Mouse (Mus musculus) heart, embryonic 11.5 days (tissue): ENCODE data around the gene Dip2b. TPM values are rescaled to one million over a fixed set of nuclear protein-coding genes. Genes with fewer than 3 reads are reported as not detected.
A peak's percentile ranks its signal among the peaks of the same experiment; 100 is the strongest.

ENCODE experiments used
- ATAC-seq: fragments of 200-750 bp; cut with Nextera tagmentation; replicated peaks from 2 replicates; pipeline ENCODE4 v1.8.0; 2017; ENCODE audit warnings: moderate library complexity; ENCODE audit not compliant: insufficient number of reproducible peaks, low FRiP score, low TSS enrichment
- H3K27ac ChIP-seq: fragments of 300-500 bp; sonication (generic); 2 replicates; pipeline ENCODE4 v1.5.1; 2014; ENCODE audit warnings: mild to moderate bottlenecking, low read depth, low read length
- H3K27me3 ChIP-seq: fragments of 300-500 bp; sonication (generic); 2 replicates; pipeline ENCODE4 v1.6.1; 2014; ENCODE audit warnings: mild to moderate bottlenecking, low read length, mixed read lengths; ENCODE audit not compliant: control insufficient read depth, insufficient read depth
- H3K36me3 ChIP-seq: fragments of 300-500 bp; sonication (generic); 2 replicates; pipeline ENCODE4 v1.6.1; 2014; ENCODE audit warnings: mild to moderate bottlenecking, low read length, moderate library complexity, mixed read lengths; ENCODE audit not compliant: control insufficient read depth, insufficient read depth
- H3K4me1 ChIP-seq: fragments of 300-500 bp; sonication (generic); 2 replicates; pipeline ENCODE4 v1.6.1; 2014; ENCODE audit warnings: low read length; ENCODE audit not compliant: control insufficient read depth, insufficient read depth
- H3K4me2 ChIP-seq: fragments of 300-500 bp; sonication (generic); 2 replicates; pipeline ENCODE4 v1.6.1; 2014; ENCODE audit warnings: mild to moderate bottlenecking, moderate library complexity
- H3K4me3 ChIP-seq: fragments of 300-500 bp; sonication (generic); 2 replicates; pipeline ENCODE4 v1.5.1; 2014; ENCODE audit warnings: low read depth, low read length
- H3K9ac ChIP-seq: fragments of 300-500 bp; sonication (generic); 2 replicates; pipeline ENCODE4 v1.6.1; 2014; ENCODE audit warnings: mild to moderate bottlenecking, low read depth, low read length, moderate library complexity
- H3K9me3 ChIP-seq: fragments of 300-500 bp; sonication (generic); replicated peaks from 2 replicates; pipeline ENCODE4 v1.6.1; 2016; ENCODE audit warnings: low read length; ENCODE audit not compliant: control insufficient read depth
- WGBS: fragments of 180-500 bp; shearing (Covaris S2); extraction: QIAGEN DNeasy Blood & Tissue Kit; methylation state at CpG from one replicate; pipeline ENCODE4 v1.1.7; 2014; ENCODE audit not compliant: insufficient replicate concordance; 5-methylcytosine and 5-hydroxymethylcytosine counted together
- polyA plus RNA-seq: library from polyadenylated mRNA; unstranded; fragments of >200 nt; fragmentation: Nextera tagmentation; extraction: Ambion mirVana; gene quantifications from 2 replicates; pipeline ENCODE4 v1.2.1, GENCODE M21; 2014

Dip2b gene
- polyA plus RNA-seq, 1 experiment from 2014 or later, result 16.6 TPM

DNA sequence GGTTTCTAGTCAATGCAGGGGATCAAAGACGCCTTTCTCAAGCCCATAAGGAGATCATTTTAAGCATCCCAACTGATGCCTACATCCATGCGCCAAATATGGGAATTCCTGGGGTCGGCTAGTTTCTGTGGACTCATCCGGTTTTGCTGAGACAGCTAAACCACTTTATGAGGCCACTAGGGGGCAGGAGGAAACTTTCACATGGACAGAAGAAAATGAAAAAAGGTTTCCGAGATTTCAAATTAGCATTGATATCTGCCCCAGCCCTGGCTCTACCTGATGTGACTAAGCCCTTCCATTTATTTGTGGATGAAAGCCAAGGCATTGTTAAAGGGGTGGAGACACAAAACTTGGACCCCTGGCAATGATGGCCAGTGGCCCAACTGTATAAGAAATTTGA is 15.5 kb upstream of the Dip2b start:
- no peak overlapping the region for H3K4me3 ChIP-seq
- H3K9ac ChIP-seq, result no peak overlapping the region
- H3K4me1 ChIP-seq, result peaks cover 11% of the 10 kb centered on the region
- WGBS, result 18% methylated on average over 5 of the region's 5 CpGs
- H3K27me3 ChIP-seq, result no peaks in the 10 kb centered on the region
- no peak overlapping the region for H3K4me2 ChIP-seq
- H3K9me3 ChIP-seq, result no peaks in the 10 kb centered on the region
- no peaks in the 10 kb centered on the region for H3K36me3 ChIP-seq
- ATAC-seq, result no peak
- no peak overlapping the region for H3K27ac ChIP-seq

DNA sequence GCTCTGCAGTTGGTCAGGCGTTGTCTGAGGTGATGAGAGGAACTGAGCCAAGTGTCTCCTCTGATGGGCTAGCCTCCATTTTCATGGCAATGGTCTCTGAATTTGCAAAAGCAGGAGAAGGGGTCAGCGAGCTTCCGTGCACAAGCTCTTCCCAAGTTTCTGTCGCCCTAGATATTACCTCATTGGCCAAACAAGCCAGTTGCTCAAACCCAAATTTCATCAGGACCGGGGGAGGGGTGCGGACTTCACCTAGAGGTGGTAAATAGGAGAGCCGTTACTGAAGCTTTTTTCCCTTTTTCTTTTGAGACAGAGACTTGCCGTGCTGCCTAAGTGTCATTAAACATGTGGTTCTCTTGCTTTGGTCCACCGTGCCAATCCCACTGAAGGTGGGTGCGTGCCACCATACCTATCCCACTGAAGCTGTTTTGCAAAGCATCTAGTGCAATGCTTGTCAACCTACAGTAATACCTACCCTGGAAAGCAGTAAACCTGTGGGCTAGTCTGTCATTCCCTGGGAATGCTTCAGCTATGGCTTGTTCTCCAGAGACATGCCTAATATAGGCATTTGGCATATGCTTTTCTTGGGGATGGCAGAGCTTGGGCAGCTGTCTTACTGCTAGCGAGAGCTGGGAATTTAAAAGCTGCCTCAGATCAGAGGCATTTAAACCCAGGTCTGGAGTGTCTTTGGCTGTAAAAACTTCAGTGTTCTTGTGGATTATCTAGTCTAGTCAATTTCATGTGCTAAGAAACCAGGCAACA is 13.2 kb upstream of the Dip2b start:
- Histone ChIP-seq H3K27me3 (no peaks in the 10 kb centered on the region), H3K27ac (no peak overlapping the region), H3K4me2 (no peak overlapping the region), H3K9ac (no peak overlapping the region), H3K36me3 (no peaks in the 10 kb centered on the region), H3K4me1 (peaks cover 4% of the 10 kb centered on the region), H3K4me3 (no peak overlapping the region), H3K9me3 (no peaks in the 10 kb centered on the region)
- ATAC-seq, result no peak
- WGBS, result 71% methylated on average over 11 of the region's 11 CpGs

DNA sequence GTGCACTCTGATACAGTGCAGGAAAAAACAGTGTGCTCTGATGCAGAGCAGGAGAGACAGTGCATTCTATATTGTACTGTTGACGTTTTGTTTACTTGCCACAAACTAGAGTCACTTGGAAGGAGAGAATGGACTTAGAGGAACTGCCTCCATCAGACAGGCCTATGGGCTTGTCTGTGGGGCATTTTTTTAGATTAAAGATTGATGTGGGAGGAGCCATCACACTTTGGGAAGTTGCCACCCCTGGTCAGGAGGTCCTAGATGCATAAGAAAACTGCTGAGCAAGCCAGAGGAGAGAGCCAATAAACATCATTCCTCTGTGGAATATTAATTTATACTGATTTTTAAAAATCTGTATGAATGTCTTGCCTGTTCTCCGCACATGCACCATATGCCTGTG is 10.3 kb upstream of the Dip2b start:
- no peaks in the 10 kb centered on the region for H3K27me3 ChIP-seq
- no peak overlapping the region for H3K4me3 ChIP-seq
- no peaks in the 10 kb centered on the region for H3K36me3 ChIP-seq
- H3K9ac ChIP-seq, result no peak overlapping the region
- no peaks in the 10 kb centered on the region for H3K9me3 ChIP-seq
- no peak for ATAC-seq
- H3K27ac ChIP-seq, result no peak overlapping the region
- WGBS, result 79% methylated on average over 2 of the region's 2 CpGs
- H3K4me1 ChIP-seq, result peaks cover 4% of the 10 kb centered on the region
- no peak overlapping the region for H3K4me2 ChIP-seq

DNA sequence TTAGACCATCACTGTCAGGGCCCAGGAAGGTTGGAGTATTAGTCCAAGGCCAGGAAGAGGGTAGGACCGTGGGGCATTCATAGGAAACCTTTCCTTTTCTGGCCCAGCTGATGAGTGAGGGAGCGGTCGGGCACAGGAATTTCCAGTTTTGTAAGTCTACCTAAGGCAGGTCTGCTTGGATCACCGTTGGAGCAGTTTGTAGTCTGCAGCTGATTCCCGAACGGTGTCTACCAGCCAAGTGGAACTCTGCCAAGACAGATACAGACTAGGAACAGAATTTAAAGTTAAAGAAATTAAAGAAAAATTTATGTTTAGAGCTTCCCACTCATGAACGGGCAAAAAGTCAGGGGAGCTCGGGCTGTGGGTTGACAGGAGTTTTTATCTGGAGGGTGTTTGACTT is 9.0 kb upstream of the Dip2b start:
- peaks cover 4% of the 10 kb centered on the region for H3K4me1 ChIP-seq
- H3K27ac ChIP-seq, result no peak overlapping the region
- no peaks in the 10 kb centered on the region for H3K27me3 ChIP-seq
- no peak overlapping the region for H3K4me2 ChIP-seq
- no peak overlapping the region for H3K4me3 ChIP-seq
- no peaks in the 10 kb centered on the region for H3K36me3 ChIP-seq
- ATAC-seq, result no peak
- 74% methylated on average over 8 of the region's 8 CpGs for WGBS
- no peak overlapping the region for H3K9ac ChIP-seq
- H3K9me3 ChIP-seq, result no peaks in the 10 kb centered on the region

DNA sequence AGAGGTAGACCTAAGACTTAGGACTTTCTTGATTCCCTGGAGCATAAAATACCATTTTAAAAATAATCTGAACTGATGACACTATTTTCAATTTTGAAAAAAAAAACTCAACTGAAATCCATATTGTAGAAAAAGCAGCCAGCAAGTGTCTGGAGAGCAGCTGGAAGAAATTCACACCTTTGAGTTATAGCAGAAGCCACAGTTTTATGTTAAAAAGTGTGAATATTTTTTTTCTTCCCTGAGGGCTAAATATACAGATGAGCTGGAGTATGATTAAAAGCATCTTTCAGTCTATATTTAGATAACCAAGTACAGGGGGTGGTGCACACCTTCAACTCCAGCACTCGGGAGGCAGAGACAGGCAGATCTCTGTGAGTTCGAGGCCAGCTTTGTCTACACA is 8.6 kb upstream of the Dip2b start:
- Histone ChIP-seq H3K9ac (no peak overlapping the region), H3K27ac (no peak overlapping the region), H3K36me3 (no peaks in the 10 kb centered on the region), H3K4me3 (no peak overlapping the region), H3K9me3 (no peaks in the 10 kb centered on the region), H3K27me3 (no peaks in the 10 kb centered on the region), H3K4me2 (no peak overlapping the region), H3K4me1 (peaks cover 1% of the 10 kb centered on the region)
- ATAC-seq, result no peak
- whole genome bisulfite sequencing, result 88% methylated on average over 2 of the region's 2 CpGs

DNA sequence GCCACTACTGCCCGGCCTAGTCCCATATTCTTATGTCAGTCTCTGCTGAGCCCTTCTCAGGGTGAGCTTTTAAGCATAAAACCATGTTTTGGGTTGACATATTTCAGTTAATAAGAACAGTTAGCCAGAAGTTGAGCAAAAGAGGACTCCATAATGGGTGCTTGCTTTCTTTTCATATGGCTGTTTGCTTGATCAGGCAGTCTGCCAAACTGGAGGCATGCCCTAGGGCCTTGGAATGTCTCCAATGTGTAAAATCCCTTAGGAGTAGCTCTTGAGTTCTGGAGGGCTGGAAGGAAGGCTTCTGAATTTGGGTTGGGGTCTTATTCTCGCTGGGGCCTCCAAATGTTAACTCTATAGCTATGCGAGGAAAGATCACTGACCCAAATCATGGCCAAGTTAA is 5.9 kb upstream of the Dip2b start:
- Histone ChIP-seq H3K4me2 (no peak overlapping the region), H3K9me3 (no peaks in the 10 kb centered on the region), H3K27me3 (no peaks in the 10 kb centered on the region), H3K4me3 (no peak overlapping the region), H3K4me1 (no peaks in the 10 kb centered on the region), H3K36me3 (no peaks in the 10 kb centered on the region), H3K27ac (no peak overlapping the region), H3K9ac (no peak overlapping the region)
- ATAC-seq, result no peak
- 91% methylated on average over 3 of the region's 3 CpGs for WGBS

DNA sequence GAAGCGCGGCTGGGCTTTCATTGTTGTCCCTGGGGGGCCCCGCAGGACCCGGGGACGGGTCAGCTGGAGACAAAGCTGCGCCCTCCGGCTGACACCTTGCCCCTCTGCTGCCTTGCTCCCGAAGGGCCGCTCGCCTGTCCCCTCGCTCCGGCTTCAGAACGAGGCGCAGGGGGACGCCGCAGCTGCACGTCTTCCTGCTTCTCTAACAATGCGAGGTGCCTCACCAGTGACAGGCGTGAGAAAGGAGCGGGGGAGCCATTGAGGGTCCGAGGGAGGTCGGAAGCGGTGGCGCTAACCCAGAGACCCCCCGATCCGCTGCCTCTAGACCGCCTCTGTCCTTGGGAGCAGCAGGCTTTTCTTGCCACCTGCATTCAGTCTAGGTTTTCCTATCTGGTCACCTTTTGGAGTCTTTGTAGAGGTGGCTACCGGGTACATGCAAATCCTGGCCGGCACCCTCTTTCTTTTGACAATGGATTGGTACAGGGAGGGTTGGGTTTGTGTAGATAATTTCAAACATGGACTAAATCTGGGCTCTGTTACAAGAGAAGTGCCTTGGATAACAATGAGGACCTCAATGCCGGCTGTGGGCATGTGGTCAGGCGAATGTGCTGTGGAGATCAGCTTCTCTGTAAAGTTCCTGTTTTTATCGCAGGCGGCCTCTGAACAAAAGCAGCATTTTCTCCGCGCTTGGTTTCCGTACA is 687 bp downstream of the Dip2b start:
- Histone ChIP-seq H3K27me3 (no peaks in the 10 kb centered on the region), H3K4me1 (peaks cover 22% of the 10 kb centered on the region), H3K9ac (peak overlapping the region; percentile 93), H3K36me3 (no peaks in the 10 kb centered on the region), H3K9me3 (no peaks in the 10 kb centered on the region), H3K4me2 (peak overlapping the region; percentile 87), H3K27ac (peak overlapping the region; percentile 93), H3K4me3 (peak overlapping the region; percentile 82)
- WGBS, result under 1% methylated on average over 33 of the region's 36 CpGs
- ATAC-seq, result 0 out of 2 replicates have a peak, but pooled peaks have one; percentile 7

DNA sequence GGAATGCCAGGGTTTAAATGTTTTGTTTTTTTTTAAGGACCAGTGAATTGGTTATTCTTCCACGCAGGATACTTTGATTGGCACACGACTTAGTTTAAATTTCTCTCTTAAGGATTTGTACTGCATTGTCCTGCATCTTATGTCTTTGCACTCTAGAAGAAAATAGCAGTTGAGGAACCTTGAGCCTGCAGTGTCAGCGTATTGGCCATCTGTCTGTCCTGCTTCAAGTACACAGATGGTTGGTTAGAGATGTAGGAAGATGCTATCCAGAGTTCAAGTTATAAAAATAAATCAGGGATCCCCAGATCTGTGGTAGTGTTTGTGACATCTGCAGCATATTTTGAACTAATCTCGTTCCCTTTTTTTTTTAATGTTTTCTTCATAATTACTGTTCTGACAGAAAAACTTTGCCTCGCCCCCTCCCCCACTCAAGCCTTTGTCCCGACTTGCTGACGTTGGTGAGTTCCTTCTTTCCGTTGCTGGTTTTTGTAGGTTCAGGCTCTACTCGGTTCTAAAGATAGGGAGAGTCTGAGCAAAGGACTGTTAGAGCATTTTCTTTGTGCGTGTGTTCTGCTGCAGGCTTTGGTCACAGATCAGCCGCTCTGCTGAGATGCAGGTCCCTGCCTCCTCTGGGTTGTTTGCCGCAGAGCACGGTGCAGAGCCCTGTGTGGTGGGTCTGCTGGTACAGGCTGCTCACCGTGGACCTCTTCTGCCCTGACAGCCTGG is 2.2 kb downstream of the Dip2b start:
- Histone ChIP-seq H3K4me3 (peak overlapping the region; percentile 82), H3K27ac (no peak overlapping the region), H3K36me3 (no peaks in the 10 kb centered on the region), H3K27me3 (no peaks in the 10 kb centered on the region), H3K9me3 (no peaks in the 10 kb centered on the region), H3K4me1 (peaks cover 31% of the 10 kb centered on the region), H3K9ac (peak overlapping the region; percentile 43; the same call in 1 of the 2 replicates), H3K4me2 (peak overlapping the region; percentile 87)
- 22% methylated on average over 14 of the region's 14 CpGs for WGBS
- no peak for ATAC-seq
